Mouse (Mus musculus): ENCODE measurements around the gene Hectd2. TPM values are rescaled to one million over a fixed set of nuclear protein-coding genes. Genes with fewer than 3 reads are reported as not detected.

Hectd2 gene
- polyA plus RNA-seq, 1 experiment from 2014 or later, result 14.2 TPM

DNA sequence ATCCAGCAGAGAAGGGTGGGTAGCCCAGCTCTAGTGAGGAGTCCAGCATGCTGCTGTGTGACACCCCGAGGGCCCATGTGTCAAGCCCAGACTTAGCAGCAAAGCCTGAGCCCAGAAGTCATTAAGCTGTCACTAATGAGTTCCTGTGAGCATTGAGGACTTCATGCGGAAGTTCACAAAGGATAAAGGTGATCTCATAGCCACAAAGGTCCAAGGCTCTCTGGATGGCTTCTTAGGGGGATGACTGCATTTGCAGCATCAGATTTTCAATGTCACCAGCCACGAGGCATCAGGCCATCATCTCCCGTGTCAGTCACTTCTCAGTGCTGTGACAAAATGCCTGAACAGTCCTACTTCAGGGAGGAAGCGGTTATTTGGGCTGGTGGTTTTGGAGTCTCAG is 75.9 kb downstream of the Hectd2 start:
- Histone ChIP-seq H3K9me3 (no peaks in the 10 kb centered on the region), H3K4me3 (no peak overlapping the region), H3K27ac (replicated peaks) (no peak overlapping the region), H3K4me2 (replicated peaks) (no peak overlapping the region), H3K36me3 (no peaks in the 10 kb centered on the region), H3K4me1 (no peaks in the 10 kb centered on the region), H3K9ac (replicated peaks) (no peak overlapping the region), H3K27me3 (no peaks in the 10 kb centered on the region)
- no peak for ATAC-seq (replicated peaks)
- 73% methylated on average over 5 of the region's 5 CpGs for WGBS

- Histone ChIP-seq H3K4me1 (no peaks in the 10 kb centered on the region), H3K36me3 (no peaks in the 10 kb centered on the region), H3K4me2 (replicated peaks) (no peak overlapping the region), H3K27ac (replicated peaks) (no peak overlapping the region), H3K9ac (replicated peaks) (no peak overlapping the region), H3K9me3 (no peaks in the 10 kb centered on the region), H3K27me3 (no peaks in the 10 kb centered on the region), H3K4me3 (no peak overlapping the region)
- no peak for ATAC-seq (replicated peaks)
- 82% methylated on average over 7 of the region's 7 CpGs for WGBS
Observed at GRCm38 (mm10) chr19:36634771-36635170, 80.3 kb downstream of the Hectd2 start.

DNA sequence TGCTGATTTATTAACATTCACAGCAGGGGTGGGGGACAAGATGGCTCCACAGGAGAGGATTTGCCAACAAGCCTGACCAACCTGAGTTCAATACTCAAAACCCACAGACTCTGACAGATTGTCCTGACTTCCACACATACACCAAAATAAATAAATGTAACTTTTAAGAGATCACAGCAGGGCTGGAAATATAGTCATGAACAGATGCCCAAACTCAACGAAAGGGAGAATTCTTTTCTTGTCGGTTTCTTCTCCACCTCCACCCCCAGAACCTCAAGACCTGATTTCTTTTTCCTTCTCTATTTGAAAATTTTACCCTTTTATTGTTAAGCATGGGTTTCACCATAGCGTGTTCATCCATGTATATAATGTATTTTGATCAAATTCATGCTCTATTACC is 82.8 kb downstream of the Hectd2 start:
- Histone ChIP-seq H3K36me3 (no peaks in the 10 kb centered on the region), H3K9ac (replicated peaks) (no peak overlapping the region), H3K27ac (replicated peaks) (no peak overlapping the region), H3K27me3 (no peaks in the 10 kb centered on the region), H3K4me2 (replicated peaks) (no peak overlapping the region), H3K4me1 (0 out of 2 replicates have a peak, but pooled peaks cover 3% of the 10 kb centered on the region), H3K9me3 (no peaks in the 10 kb centered on the region), H3K4me3 (no peak overlapping the region)
- WGBS, result 84% methylated on average over 3 of the region's 3 CpGs
- no peak for ATAC-seq (replicated peaks)

DNA sequence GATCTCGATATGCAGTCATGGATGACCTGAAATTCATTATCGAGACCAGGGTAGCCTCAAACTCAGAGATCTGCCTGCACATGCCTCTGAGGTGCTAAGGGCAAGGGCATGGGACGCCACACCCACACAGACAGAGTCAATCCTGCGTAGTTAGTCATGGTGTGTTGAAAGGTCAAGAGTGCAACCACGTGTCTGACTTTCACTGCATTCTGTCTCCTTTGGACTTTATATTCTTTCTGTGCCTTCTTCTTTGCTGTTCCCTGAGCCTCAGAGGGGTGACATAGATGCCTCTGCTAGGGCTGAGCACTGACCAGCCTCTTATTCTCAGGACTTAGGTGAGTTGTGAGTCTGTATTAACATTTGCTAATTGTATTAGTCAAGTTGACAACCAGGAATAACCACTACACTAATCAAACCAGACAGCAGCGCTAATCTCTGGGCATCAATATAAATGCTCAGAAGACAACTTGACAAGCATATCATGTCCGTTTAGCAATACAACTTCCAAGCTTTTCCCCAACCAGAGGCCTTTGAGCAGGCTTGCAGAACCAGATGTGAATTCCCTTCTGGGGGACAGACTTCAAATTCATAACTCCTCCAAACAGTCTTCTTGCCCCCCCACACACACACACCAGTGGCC is 83.6 kb downstream of the Hectd2 start:
- Histone ChIP-seq H3K36me3 (no peaks in the 10 kb centered on the region), H3K9me3 (peaks cover 5% of the 10 kb centered on the region; the same call in 1 of the 2 replicates), H3K9ac (replicated peaks) (no peak overlapping the region), H3K27ac (replicated peaks) (no peak overlapping the region), H3K4me1 (0 out of 2 replicates have a peak, but pooled peaks cover 3% of the 10 kb centered on the region), H3K27me3 (no peaks in the 10 kb centered on the region), H3K4me3 (no peak overlapping the region), H3K4me2 (replicated peaks) (no peak overlapping the region)
- ATAC-seq (replicated peaks), result no peak
- 91% methylated on average over 7 of the region's 7 CpGs for WGBS

- Histone ChIP-seq H3K9me3 (peaks cover 5% of the 10 kb centered on the region; the same call in 1 of the 2 replicates), H3K9ac (replicated peaks) (no peak overlapping the region), H3K27me3 (no peaks in the 10 kb centered on the region), H3K4me2 (replicated peaks) (no peak overlapping the region), H3K4me3 (no peak overlapping the region), H3K36me3 (no peaks in the 10 kb centered on the region), H3K27ac (replicated peaks) (no peak overlapping the region), H3K4me1 (0 out of 2 replicates have a peak, but pooled peaks cover 3% of the 10 kb centered on the region)
- WGBS, result 85% methylated on average over 9 of the region's 9 CpGs
- ATAC-seq (replicated peaks), result no peak
Observed at GRCm38 (mm10) chr19:36639072-36639471, 84.6 kb downstream of the Hectd2 start.

DNA sequence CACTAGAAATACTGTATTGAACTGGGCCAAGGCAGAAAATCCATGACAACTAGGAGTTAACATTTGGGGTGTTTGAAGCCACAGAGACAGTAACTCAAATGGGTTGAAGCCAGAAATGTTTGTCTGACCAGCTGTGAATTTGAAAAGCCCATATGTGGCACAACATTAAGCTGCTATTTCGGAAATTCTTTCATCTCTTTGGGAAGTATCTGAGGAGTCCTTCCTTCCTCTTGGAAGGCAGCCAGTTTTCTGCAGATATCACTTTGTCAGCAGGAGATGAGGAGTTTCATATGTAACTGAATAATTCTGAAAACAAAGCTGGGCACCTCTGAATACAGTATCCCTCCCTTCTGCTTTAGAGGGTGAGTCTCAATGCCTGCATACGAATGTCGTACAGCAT is 86.7 kb downstream of the Hectd2 start:
- Histone ChIP-seq H3K4me3 (no peak overlapping the region), H3K27me3 (no peaks in the 10 kb centered on the region), H3K27ac (replicated peaks) (0 out of 2 replicates have a peak overlapping the region, but pooled peaks have one; percentile 37), H3K4me1 (0 out of 2 replicates have a peak, but pooled peaks cover 3% of the 10 kb centered on the region), H3K36me3 (no peaks in the 10 kb centered on the region), H3K9me3 (peaks cover 5% of the 10 kb centered on the region; the same call in 1 of the 2 replicates), H3K4me2 (replicated peaks) (no peak overlapping the region), H3K9ac (replicated peaks) (no peak overlapping the region)
- WGBS, result 68% methylated on average over 3 of the region's 3 CpGs
- peak; percentile 73; the same call in 1 of the 2 replicates for ATAC-seq (replicated peaks)

- 0 out of 2 replicates have a peak, but pooled peaks cover 3% of the 10 kb centered on the region for H3K4me1 ChIP-seq
- ATAC-seq (replicated peaks), result no peak
- WGBS, result 90% methylated on average over 6 of the region's 6 CpGs
Observed at GRCm38 (mm10) chr19:36645308-36645889, 91.0 kb downstream of the Hectd2 start.

GRCm38 (mm10) chr19:36646132-36646828 is 91.8 kb downstream of the Hectd2 start:
- WGBS, result 87% methylated on average over 7 of the region's 7 CpGs
- Histone ChIP-seq H3K36me3 (no peaks in the 10 kb centered on the region), H3K9me3 (peaks cover 5% of the 10 kb centered on the region; the same call in 1 of the 2 replicates), H3K4me2 (replicated peaks) (no peak overlapping the region), H3K4me1 (no peaks in the 10 kb centered on the region), H3K9ac (replicated peaks) (no peak overlapping the region), H3K4me3 (no peak overlapping the region), H3K27me3 (no peaks in the 10 kb centered on the region), H3K27ac (replicated peaks) (no peak overlapping the region)
- no peak for ATAC-seq (replicated peaks)

More at GRCm38 (mm10) chr19:36645308-36645889, 91.0 kb downstream of the Hectd2 start:
- Histone ChIP-seq H3K4me3 (no peak overlapping the region), H3K27me3 (no peaks in the 10 kb centered on the region), H3K27ac (replicated peaks) (no peak overlapping the region), H3K9ac (replicated peaks) (no peak overlapping the region), H3K4me2 (replicated peaks) (no peak overlapping the region), H3K36me3 (no peaks in the 10 kb centered on the region), H3K9me3 (peaks cover 5% of the 10 kb centered on the region; the same call in 1 of the 2 replicates)

- 100% methylated on average over 1 of the region's 1 CpGs for WGBS
- Histone ChIP-seq H3K27me3 (no peaks in the 10 kb centered on the region), H3K9me3 (no peaks in the 10 kb centered on the region), H3K27ac (replicated peaks) (no peak overlapping the region), H3K4me2 (replicated peaks) (no peak overlapping the region), H3K4me3 (no peak overlapping the region), H3K9ac (replicated peaks) (no peak overlapping the region), H3K4me1 (no peaks in the 10 kb centered on the region), H3K36me3 (no peaks in the 10 kb centered on the region)
- no peak for ATAC-seq (replicated peaks)
Observed at GRCm38 (mm10) chr19:36652686-36653085, 98.2 kb downstream of the Hectd2 start.

GRCm38 (mm10) chr19:36662734-36663133 is 108.3 kb downstream of the Hectd2 start:
- WGBS, result 98% methylated on average over 1 of the region's 1 CpGs
- no peaks in the 10 kb centered on the region for H3K27me3 ChIP-seq
- no peak overlapping the region for H3K27ac ChIP-seq (replicated peaks)
- no peak for ATAC-seq (replicated peaks)
- H3K9me3 ChIP-seq, result no peaks in the 10 kb centered on the region
- H3K9ac ChIP-seq (replicated peaks), result no peak overlapping the region
- no peak overlapping the region for H3K4me2 ChIP-seq (replicated peaks)
- no peak overlapping the region for H3K4me3 ChIP-seq
- no peaks in the 10 kb centered on the region for H3K4me1 ChIP-seq
- no peaks in the 10 kb centered on the region for H3K36me3 ChIP-seq

- H3K4me3 ChIP-seq, result no peak overlapping the region
- no peaks in the 10 kb centered on the region for H3K36me3 ChIP-seq
- H3K27ac ChIP-seq (replicated peaks), result no peak overlapping the region
- no peak for ATAC-seq (replicated peaks)
- H3K4me1 ChIP-seq, result no peaks in the 10 kb centered on the region
- no peak overlapping the region for H3K9ac ChIP-seq (replicated peaks)
- no peaks in the 10 kb centered on the region for H3K9me3 ChIP-seq
- no peak overlapping the region for H3K4me2 ChIP-seq (replicated peaks)
- no peaks in the 10 kb centered on the region for H3K27me3 ChIP-seq
- WGBS, result 81% methylated on average over 2 of the region's 2 CpGs
Observed at GRCm38 (mm10) chr19:36663918-36664317, 109.5 kb downstream of the Hectd2 start.

DNA sequence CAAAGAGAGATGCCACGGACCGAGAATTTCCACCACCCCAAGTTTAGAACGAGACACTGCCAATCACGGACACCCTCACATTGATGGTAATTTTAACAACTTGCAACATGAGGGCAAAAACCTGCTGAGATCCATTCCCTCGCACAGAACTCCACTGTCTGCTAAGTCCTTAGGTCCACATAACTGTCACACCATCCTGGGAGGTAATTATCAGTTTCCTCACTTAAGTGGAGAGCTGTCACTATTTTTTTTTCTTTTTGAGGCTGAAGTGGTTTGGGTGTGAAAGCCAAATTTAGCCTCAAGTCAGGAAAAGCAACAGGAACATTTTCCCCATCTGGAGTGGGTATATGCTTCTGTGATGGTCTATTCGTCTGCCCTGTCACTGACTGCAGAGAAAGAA is 110.0 kb downstream of the Hectd2 start:
- H3K9me3 ChIP-seq, result no peaks in the 10 kb centered on the region
- no peak overlapping the region for H3K4me2 ChIP-seq (replicated peaks)
- H3K27me3 ChIP-seq, result no peaks in the 10 kb centered on the region
- H3K4me1 ChIP-seq, result 0 out of 2 replicates have a peak, but pooled peaks cover 4% of the 10 kb centered on the region
- no peak overlapping the region for H3K27ac ChIP-seq (replicated peaks)
- 71% methylated on average over 6 of the region's 6 CpGs for WGBS
- no peaks in the 10 kb centered on the region for H3K36me3 ChIP-seq
- no peak for ATAC-seq (replicated peaks)
- no peak overlapping the region for H3K9ac ChIP-seq (replicated peaks)
- no peak overlapping the region for H3K4me3 ChIP-seq

All from forebrain, embryonic 15.5 days (tissue).